Mouse (Mus musculus) spleen, adult 18-20 months (tissue): ENCODE measurements at regions not wholly inside any gene's neighbourhood (a gene's known extent, or its start where the extent isn't known, plus 50 kb on each side); places are given as distances from the start of the nearest gene placed in this dataset.
A peak's percentile ranks its signal among the peaks of the same experiment; 100 is the strongest.

Source experiments
- DNase-seq, 2 experiments: peaks; one replicate each; pipeline ENCODE4 v3.0.0; 2022; ENCODE audit warnings: mixed read lengths in 2 of 2

- DNase-seq, result no peak
Measured at GRCm38 (mm10) chr2:33981321-33981720, 93.6 kb upstream of the Mvb12b start.

GRCm38 (mm10) chr2:33980884-33981283 is 93.1 kb upstream of the Mvb12b start:
- no peak for DNase-seq

GRCm38 (mm10) chr2:33979276-33979675 is 91.5 kb upstream of the Mvb12b start:
- DNase-seq, result no peak

- no peak for DNase-seq
Measured at GRCm38 (mm10) chr2:33978550-33978949, 90.8 kb upstream of the Mvb12b start.

- DNase-seq, result peak in 1 of 2 experiments; percentile 2
Measured at GRCm38 (mm10) chr2:33977576-33978352, 90.0 kb upstream of the Mvb12b start.

DNA sequence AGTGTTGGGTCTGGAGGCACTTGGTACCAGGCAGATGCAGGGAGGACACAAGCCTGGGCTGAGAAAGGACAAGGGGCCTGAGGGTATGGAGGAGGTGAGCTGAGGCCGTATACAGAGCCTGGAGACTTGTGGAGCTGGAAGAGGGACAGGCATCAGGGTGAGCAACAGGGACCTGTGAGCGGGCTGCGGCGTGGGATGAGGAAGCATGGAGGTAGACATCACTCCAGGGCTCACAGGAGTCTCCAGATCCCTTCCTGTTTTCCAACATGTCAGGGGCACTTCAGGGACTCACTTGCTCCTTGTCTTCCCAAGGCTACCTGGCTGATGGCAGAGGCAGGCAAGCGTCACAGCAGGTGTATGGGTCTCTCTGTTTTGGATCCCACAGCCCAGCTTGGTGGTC is 89.4 kb upstream of the Mvb12b start:
- no peak for DNase-seq

DNA sequence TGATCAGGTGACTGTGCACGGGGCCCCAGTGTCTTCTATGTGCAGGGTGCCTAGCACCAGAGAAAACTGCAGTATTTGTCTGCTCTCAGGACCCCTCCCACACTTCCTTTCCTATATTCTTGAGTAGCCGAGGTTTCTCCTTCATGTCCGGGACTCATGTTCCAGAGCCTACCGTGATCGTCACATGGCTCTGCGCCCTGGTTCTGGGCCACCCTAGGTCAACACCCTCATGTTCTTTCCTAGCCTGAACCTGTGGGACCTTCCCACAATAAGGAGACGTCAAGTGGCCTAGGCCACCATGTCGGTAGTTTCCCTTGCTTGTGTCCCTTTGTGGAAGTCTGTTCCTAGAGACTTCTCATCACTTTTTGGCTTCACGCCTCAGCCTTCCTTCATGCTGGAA is 88.4 kb upstream of the Mvb12b start:
- DNase-seq, result no peak

DNA sequence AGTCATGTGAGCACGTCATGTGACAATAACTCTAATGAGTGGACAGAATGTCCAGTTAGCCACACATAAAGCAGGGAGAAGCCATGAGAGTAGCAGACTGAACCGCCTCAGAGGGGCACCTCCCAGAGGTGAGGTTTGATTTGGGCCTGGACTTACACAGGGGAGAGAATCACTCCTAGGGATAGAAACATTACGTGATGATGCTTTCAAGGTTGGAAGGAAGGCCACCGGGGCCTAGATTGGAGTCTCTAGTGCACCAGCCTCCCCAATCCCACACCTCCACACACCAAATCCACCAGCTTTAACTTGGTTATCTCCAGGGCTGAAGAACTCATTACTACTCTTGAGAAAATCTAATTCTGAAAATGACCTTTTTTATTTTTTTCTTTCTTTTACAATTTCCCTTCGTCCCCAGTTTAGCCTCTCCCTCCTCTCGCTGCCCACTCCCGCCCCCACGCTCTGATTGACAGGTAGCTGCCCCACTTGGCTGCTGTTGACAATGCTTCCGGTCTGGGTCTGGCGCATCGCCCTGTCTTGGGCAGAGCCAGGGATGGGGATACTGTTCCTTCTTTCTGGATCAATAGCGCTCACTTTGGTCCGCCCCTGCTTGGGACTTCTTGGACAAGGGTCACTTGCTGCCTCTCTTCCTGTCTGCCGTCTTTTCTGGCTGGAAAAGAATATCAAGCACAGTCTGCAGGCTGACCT is 87.8 kb upstream of the Mvb12b start:
- no peak for DNase-seq

DNA sequence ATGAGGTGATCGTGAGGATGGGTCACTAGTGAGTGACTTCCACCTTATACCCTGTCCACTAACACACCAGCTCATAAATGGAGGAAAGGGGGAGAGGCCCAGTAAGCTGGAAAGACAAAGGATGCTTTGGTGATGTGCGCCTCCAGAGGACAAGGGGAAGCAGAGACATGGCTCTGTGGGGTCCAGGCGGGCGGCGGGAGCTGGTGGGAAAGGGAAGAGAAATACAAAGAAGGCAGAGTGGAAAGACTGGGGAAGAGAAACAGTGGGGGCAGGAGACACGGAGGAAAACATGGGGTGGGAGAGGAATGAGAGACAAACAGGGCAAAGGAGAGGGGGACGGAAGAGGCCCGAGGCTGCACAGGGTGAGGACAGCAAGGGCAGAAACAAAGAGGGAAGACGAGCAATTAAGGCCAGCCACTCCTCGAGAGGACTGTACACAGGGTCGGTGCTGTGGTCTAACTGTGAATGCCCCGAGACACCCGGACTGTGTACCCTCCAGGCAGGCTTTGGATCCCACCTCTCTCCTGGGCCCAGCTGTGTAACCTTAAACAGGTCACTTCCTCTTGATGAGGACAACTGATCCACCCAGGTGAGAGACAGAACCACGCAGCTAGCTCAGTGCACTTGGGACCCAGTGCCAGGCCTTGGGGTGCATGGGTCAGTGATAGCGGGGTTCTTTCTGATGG is 87.1 kb upstream of the Mvb12b start:
- no peak for DNase-seq

DNA sequence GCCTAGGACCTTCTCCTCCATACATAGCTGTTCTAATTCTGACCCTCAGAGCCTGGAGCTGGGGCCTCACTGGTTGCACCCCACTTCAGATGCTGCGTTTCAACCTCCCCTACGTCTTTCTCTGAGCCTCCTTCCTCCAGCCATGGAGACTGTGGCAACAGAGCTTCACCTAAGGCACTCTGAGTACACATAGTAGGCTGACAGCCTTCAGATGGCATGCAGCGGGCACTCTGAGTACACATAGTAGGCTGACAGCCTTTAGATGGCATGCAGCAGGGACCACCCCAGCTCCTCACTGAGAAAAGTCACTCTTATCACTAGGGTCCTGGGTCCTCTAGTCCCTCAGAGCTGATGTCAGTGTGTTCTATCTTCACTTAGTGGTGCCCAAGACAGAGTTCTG is 86.3 kb upstream of the Mvb12b start:
- no peak for DNase-seq

DNA sequence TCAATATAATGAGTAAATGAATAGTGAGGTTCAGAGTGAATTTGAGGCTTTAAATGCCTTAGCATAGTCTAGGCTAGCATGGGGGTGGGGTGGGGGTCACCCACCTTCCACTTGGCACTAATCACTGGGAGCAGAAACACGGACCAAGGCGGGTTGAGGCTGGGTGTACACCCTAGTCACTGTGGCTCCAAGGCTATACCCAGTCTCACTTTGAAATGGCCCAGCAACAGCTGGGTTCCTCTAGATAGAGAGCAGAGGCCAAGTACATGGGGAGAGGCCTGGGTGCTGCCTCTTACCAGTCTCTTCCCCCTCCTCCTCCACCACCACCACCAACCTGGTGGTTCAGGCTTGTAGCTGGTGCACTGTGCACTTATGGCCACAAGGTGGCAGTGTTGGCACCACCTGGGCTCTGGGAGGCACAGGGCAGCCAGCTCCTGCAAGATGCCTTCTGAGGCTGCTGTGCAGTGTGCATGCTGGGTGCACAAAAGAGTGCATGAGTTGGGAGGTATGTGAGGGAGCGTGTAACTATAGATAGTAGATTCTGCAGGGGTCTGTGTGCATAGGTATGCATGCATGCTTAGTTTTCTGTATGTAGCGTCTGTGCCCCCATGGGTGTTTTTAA is 85.6 kb upstream of the Mvb12b start:
- DNase-seq, result peak; percentile 39 to 64

DNA sequence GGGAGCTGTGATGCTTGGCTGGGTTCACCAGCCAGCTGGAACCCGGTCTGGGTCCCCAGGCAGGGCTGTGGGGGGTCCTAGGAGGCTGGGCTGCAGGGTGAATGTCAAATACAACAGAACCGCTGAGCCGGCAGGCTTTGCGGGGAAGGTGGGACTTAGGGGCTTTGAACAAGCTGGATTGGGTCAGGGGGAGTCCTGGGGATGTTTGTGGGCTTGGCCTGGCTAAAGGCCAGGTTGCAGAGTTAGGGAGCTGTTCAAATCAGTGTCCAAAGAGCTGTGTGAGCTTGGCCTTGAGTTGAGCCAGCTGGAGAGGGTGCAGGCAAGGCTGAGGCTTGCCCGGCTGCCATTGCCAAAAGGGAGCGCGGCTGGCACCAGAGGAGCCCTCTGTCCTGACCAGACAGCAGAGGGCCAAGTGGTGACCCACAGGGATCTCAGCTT is 79.3 kb upstream of the Mvb12b start:
- no peak for DNase-seq

GRCm38 (mm10) chr2:33966389-33966983 is 78.7 kb upstream of the Mvb12b start:
- DNase-seq, result no peak

DNA sequence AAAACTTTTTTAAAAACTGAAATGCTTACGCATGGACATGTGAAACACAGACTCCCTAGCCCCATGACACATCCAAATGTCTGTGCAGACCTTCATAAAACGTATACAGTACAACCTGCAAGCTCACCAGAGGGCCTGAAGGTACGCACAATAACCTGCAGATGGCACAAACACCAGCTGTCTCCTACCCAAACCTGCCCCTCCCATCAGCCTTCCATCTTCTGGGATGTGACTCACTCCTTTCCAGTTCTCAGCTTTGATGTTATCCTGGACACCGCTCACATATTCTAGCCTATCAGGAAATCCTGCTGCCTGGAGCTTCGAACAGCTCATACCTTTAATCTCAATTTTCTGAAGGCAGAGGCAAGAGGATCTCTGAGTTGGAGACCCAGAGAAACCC is 76.3 kb upstream of the Mvb12b start:
- DNase-seq, result no peak

- no peak for DNase-seq
Measured at GRCm38 (mm10) chr2:33962355-33963037, 74.8 kb upstream of the Mvb12b start.

DNA sequence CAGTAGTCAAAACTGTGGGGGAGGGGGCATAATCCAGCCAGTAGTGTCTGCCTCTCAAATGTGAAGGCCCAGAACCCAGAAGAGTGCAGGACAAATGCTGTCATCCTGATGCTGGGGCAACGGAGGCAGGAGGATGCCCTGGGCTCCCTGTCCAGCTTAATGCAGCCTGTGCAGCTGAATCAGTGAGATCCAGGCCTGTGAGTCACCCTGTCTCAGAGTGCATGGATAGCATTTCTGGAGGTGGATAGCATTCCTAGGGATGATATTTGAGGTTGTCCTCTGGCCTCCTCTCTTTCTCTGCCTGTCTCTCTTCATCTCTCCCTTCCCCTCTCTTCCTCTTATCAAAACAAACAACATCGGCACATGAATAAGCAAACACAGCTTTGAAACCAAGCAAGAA is 73.8 kb upstream of the Mvb12b start:
- no peak for DNase-seq

DNA sequence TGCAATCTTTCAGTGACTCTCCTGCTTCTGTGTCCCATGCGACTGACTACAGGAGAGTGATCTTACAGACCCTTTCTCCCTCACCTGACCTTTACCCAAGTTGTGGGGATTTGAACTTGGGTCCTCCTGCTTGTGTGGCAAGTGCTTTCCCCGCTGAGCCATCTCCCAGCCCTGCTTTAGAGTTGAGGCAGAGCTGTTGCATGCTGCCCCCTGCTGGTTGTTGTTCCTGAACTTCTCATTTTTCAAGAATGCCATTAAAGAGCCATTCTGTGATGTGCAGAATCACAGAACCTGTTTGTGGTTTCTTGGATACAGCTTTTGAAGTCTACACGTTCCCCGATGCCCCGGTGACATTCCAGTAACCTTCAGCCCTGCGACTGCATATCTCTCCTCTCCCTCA is 70.0 kb upstream of the Mvb12b start:
- peak in 1 of 2 experiments; percentile 28 for DNase-seq

GRCm38 (mm10) chr2:33944301-33944700 is 56.6 kb upstream of the Mvb12b start:
- DNase-seq, result no peak

DNA sequence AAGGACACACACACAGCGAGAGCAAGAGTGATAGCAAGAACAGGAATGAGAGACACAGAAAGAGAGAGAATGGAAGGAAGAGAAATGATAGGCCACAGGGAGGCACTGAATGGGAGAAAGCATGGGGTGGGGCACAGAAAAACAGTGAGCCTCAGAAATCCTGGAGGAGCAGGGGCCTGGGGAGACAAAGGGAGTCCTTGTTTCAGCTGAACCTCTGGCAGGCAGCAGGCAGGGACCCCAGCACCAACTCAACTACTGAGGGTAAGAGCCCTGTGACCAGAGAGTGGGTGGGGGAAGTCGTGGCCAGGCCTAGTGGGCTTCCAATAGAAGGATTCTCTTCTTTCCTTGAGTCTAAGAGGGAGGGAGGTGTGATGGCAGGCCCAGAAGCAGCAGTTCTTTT is 54.3 kb upstream of the Mvb12b start:
- DNase-seq, result no peak

DNA sequence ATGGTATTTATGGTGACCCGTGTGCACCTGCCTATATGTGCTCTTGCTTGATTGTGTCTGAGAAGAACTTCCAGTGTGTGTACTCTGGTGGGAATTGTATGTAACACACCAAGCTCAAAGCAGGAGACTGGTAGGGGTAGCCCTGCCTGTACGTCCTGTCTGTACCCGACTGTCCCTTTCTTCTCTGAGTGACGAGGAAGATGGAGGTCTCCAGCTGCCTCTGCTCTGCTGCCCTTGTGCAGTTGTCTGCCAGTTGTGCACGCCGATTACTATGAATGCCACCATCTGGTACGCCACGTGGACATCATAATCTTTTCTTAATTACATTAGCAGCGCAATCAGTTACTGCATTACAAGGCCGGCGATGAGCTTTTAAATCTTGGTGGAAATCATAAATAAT is 53.6 kb upstream of the Mvb12b start:
- DNase-seq, result no peak

- no peak for DNase-seq
Measured at GRCm38 (mm10) chr2:33939836-33940235, 52.1 kb upstream of the Mvb12b start.
